Mouse (Mus musculus) E14TG2a.4 (cell line): ENCODE results near the gene Ptprcap.
A peak's percentile ranks its signal among the peaks of the same experiment; 100 is the strongest.

Experiments
- H3K27me3 ChIP-seq: 2 replicates; pipeline ENCODE4 v1.6.1; 2014; ENCODE audit warnings: low read length, control low read depth; ENCODE audit not compliant: insufficient read depth
- H3K36me3 ChIP-seq: 2 replicates; pipeline ENCODE4 v1.6.1; 2014; ENCODE audit warnings: low read length, control low read depth; ENCODE audit not compliant: insufficient read depth
- H3K4me1 ChIP-seq: replicated peaks from 2 replicates; pipeline ENCODE4 v1.6.1; 2014; ENCODE audit warnings: low read depth, low read length, control low read depth
- H3K4me3 ChIP-seq: replicated peaks from 2 replicates; pipeline ENCODE4 v1.5.1; 2014; ENCODE audit warnings: mild to moderate bottlenecking, low read length
- H3K9me3 ChIP-seq: 2 replicates; pipeline ENCODE4 v1.6.1; 2014; ENCODE audit warnings: low read length, control low read depth
- CTCF ChIP-seq: conservative IDR thresholded peaks from 2 replicates; pipeline ENCODE4 v1.5.1; 2014; ENCODE audit warnings: low read length
- NANOG ChIP-seq: IDR thresholded peaks from 2 replicates; pipeline ENCODE4 v1.6.1; 2014; ENCODE audit warnings: borderline replicate concordance, low read length, mixed read lengths
- POU5F1 ChIP-seq: IDR thresholded peaks from 2 replicates; pipeline ENCODE4 v1.6.1; 2014; ENCODE audit warnings: low read length, borderline replicate concordance

Gene Ptprcap

GRCm38 (mm10) chr19:4197180-4197579, 43.8 kb downstream of the Ptprcap start:
- H3K4me3 ChIP-seq = peak overlapping the region; percentile 20; the same call in 1 of the 2 replicates
- H3K4me1 ChIP-seq = peaks cover 89% of the 10 kb centered on the region
- TF ChIP-seq POU5F1 (no peak), CTCF (no peak), NANOG (no peak)
- no peaks in the 10 kb centered on the region for H3K27me3 ChIP-seq
- peaks cover 81% of the 10 kb centered on the region for H3K36me3 ChIP-seq
- no peaks in the 10 kb centered on the region for H3K9me3 ChIP-seq

- Histone ChIP-seq H3K27me3 (peaks cover 3% of the 10 kb centered on the region; the same call in 1 of the 2 replicates), H3K36me3 (peaks cover 45% of the 10 kb centered on the region), H3K4me3 (peak within 1 kb of the TSS; percentile 92), H3K4me1 (peaks cover 82% of the 10 kb centered on the region), H3K9me3 (no peaks in the 10 kb centered on the region)
- TF ChIP-seq NANOG = no peak
- no peak for TF ChIP-seq POU5F1
- no peak for TF ChIP-seq CTCF
Observed at GRCm38 (mm10) chr19:4201291-4201909, 48.0 kb downstream of the Ptprcap start, which contains the start of gene Rad9a. Rad9a (minus strand) TSS chr19:4201662.

- Histone ChIP-seq H3K9me3 (no peaks in the 10 kb centered on the region), H3K4me3 (peak overlapping the region; percentile 92)
- no peak for TF ChIP-seq POU5F1
- TF ChIP-seq NANOG = no peak
- TF ChIP-seq CTCF = no peak
Observed at GRCm38 (mm10) chr19:4202149-4202548, 48.7 kb downstream of the Ptprcap start.

GRCm38 (mm10) chr19:4203148-4203547, 49.7 kb downstream of the Ptprcap start:
- Histone ChIP-seq H3K36me3 (peaks cover 27% of the 10 kb centered on the region), H3K4me3 (no peak overlapping the region), H3K27me3 (peaks cover 3% of the 10 kb centered on the region; the same call in 1 of the 2 replicates), H3K9me3 (no peaks in the 10 kb centered on the region), H3K4me1 (peaks cover 81% of the 10 kb centered on the region)
- TF ChIP-seq POU5F1 = no peak
- no peak for TF ChIP-seq CTCF
- no peak for TF ChIP-seq NANOG

More at GRCm38 (mm10) chr19:4202149-4202548, 48.7 kb downstream of the Ptprcap start:
- Histone ChIP-seq H3K4me1 (peaks cover 81% of the 10 kb centered on the region), H3K36me3 (peaks cover 37% of the 10 kb centered on the region), H3K27me3 (peaks cover 3% of the 10 kb centered on the region; the same call in 1 of the 2 replicates)

GRCm38 (mm10) chr19:4203604-4204326, 50.4 kb downstream of the Ptprcap start:
- Histone ChIP-seq H3K36me3 (peaks cover 21% of the 10 kb centered on the region), H3K4me1 (peaks cover 81% of the 10 kb centered on the region), H3K9me3 (no peaks in the 10 kb centered on the region), H3K27me3 (peaks cover 3% of the 10 kb centered on the region; the same call in 1 of the 2 replicates), H3K4me3 (no peak overlapping the region)
- TF ChIP-seq NANOG (no peak), POU5F1 (no peak)

GRCm38 (mm10) chr19:4204889-4205288, 51.5 kb downstream of the Ptprcap start:
- peaks cover 77% of the 10 kb centered on the region for H3K4me1 ChIP-seq
- H3K4me3 ChIP-seq = no peak overlapping the region
- H3K36me3 ChIP-seq = peaks cover 10% of the 10 kb centered on the region
- H3K9me3 ChIP-seq = no peaks in the 10 kb centered on the region
- 0 out of 2 replicates have a peak, but pooled peaks have one; percentile 4 for TF ChIP-seq CTCF
- TF ChIP-seq POU5F1 = no peak
- TF ChIP-seq NANOG = no peak
- peaks cover 4% of the 10 kb centered on the region for H3K27me3 ChIP-seq
